Mouse (Mus musculus) forebrain, embryonic 10.5 days (tissue): ENCODE measurements around the gene A730061H03Rik. TPM values are rescaled to one million over a fixed set of nuclear protein-coding genes. Genes with fewer than 3 reads are reported as not detected.

ENCODE experiments used
- polyA plus RNA-seq: library from polyadenylated mRNA; unstranded; fragments of >200 nt; fragmentation: Nextera tagmentation; extraction: Ambion mirVana; gene quantifications from 2 replicates; pipeline ENCODE4 v1.2.1, GENCODE M21; 2016

A730061H03Rik gene
- polyA plus RNA-seq, 1 experiment from 2014 or later: not detected

Other genes starting within 250 kb of the A730061H03Rik start
- gene Dhrs4, start 81.6 kb downstream of the A730061H03Rik start, polyA plus RNA-seq: 67.2 and 71.0 TPM in 2 replicates
- gene Carmil3, start 69.8 kb downstream of the A730061H03Rik start, polyA plus RNA-seq: 5.1 TPM in 2 replicates
- gene Cpne6, start 50.0 kb downstream of the A730061H03Rik start, polyA plus RNA-seq: 0.05 and 0.14 TPM in 2 replicates
- gene Nrl, start 35.4 kb downstream of the A730061H03Rik start, polyA plus RNA-seq: not detected in 2 replicates
- gene Pck2, start 20.1 kb downstream of the A730061H03Rik start, polyA plus RNA-seq: 18.3 and 20.0 TPM in 2 replicates
- gene Dcaf11, start 400 bp downstream of the A730061H03Rik start, polyA plus RNA-seq: 68.1 and 73.3 TPM in 2 replicates
- not detected in 2 replicates for gene Fitm1, start 15.2 kb upstream of the A730061H03Rik start, polyA plus RNA-seq
- gene Psme1, start 17.7 kb upstream of the A730061H03Rik start, polyA plus RNA-seq: 90.9 and 94.3 TPM in 2 replicates
- gene Emc9, start 24.9 kb upstream of the A730061H03Rik start, polyA plus RNA-seq: 5.3 and 5.4 TPM in 2 replicates
- 154 and 171 TPM in 2 replicates for gene Psme2, start 30.7 kb upstream of the A730061H03Rik start, polyA plus RNA-seq
- 20.5 and 21.3 TPM in 2 replicates for gene Rnf31, start 31.3 kb upstream of the A730061H03Rik start, polyA plus RNA-seq
- 7.3 and 7.6 TPM in 2 replicates for gene Irf9, start 43.2 kb upstream of the A730061H03Rik start, polyA plus RNA-seq
- gene Rec8, start 57.6 kb upstream of the A730061H03Rik start, polyA plus RNA-seq: 5.6 and 5.7 TPM in 2 replicates
- 110 and 123 TPM in 2 replicates for gene Ipo4, start 75.6 kb upstream of the A730061H03Rik start, polyA plus RNA-seq
- 0.98 and 1.00 TPM in 2 replicates for gene Gm49378, start 77.5 kb upstream of the A730061H03Rik start, polyA plus RNA-seq
- 78.3 and 78.7 TPM in 2 replicates for gene Tm9sf1, start 83.4 kb upstream of the A730061H03Rik start, polyA plus RNA-seq
- gene Tssk4, start 89.8 kb upstream of the A730061H03Rik start, polyA plus RNA-seq: 0.58 and 1.1 TPM in 2 replicates
- 62.4 and 63.7 TPM in 2 replicates for gene Mdp1, start 100.1 kb upstream of the A730061H03Rik start, polyA plus RNA-seq
- gene Gmpr2, start 111.5 kb upstream of the A730061H03Rik start, polyA plus RNA-seq: 59.9 and 62.4 TPM in 2 replicates
- 664 and 665 TPM in 2 replicates for gene Nedd8, start 111.7 kb upstream of the A730061H03Rik start, polyA plus RNA-seq
- 78.8 and 79.7 TPM in 2 replicates for gene Tinf2, start 121.4 kb upstream of the A730061H03Rik start, polyA plus RNA-seq
- 0.26 and 0.44 TPM in 2 replicates for gene Tgm1, start 153.5 kb upstream of the A730061H03Rik start, polyA plus RNA-seq
- gene Rabggta, start 161.9 kb upstream of the A730061H03Rik start, polyA plus RNA-seq: 30.2 and 31.5 TPM in 2 replicates
- 59.1 and 62.5 TPM in 2 replicates for gene Dhrs1, start 185.3 kb upstream of the A730061H03Rik start, polyA plus RNA-seq
- gene Nop9, start 185.3 kb upstream of the A730061H03Rik start, polyA plus RNA-seq: 63.0 and 68.4 TPM in 2 replicates
- gene Cideb, start 198.1 kb upstream of the A730061H03Rik start, polyA plus RNA-seq: 0.33 TPM in 1 of 2 replicates, not detected in the other
- 0.19 and 0.28 TPM in 2 replicates for gene Ltb4r2, start 201.0 kb upstream of the A730061H03Rik start, polyA plus RNA-seq
- gene Ltb4r1, start 205.6 kb upstream of the A730061H03Rik start, polyA plus RNA-seq: 0.26 TPM in 2 replicates
- gene Adcy4, start 223.7 kb upstream of the A730061H03Rik start, polyA plus RNA-seq: 4.6 and 5.4 TPM in 2 replicates
- gene Ripk3, start 228.5 kb upstream of the A730061H03Rik start, polyA plus RNA-seq: 8.0 and 10.2 TPM in 2 replicates